Mouse (Mus musculus) midbrain, embryonic 16.5 days (tissue): ENCODE data around the gene Olfr1395. TPM values are rescaled to one million over a fixed set of nuclear protein-coding genes. Genes with fewer than 3 reads are reported as not detected.

Experiments
- ATAC-seq: fragments of 200-750 bp; cut with Nextera tagmentation; 2 replicates; pipeline ENCODE4 v1.8.0; 2017; ENCODE audit warnings: moderate TSS enrichment
- H3K27ac ChIP-seq: fragments of 300-500 bp; sonication (generic); 2 replicates; pipeline ENCODE4 v1.5.1; 2014; ENCODE audit warnings: mild to moderate bottlenecking, low read length, mixed read lengths
- H3K27me3 ChIP-seq: fragments of 300-500 bp; sonication (generic); 2 replicates; pipeline ENCODE4 v1.6.1; 2014; ENCODE audit warnings: low read depth, low read length, mixed read lengths; ENCODE audit not compliant: control insufficient read depth, insufficient read depth
- H3K36me3 ChIP-seq: fragments of 300-500 bp; sonication (generic); 2 replicates; pipeline ENCODE4 v1.6.1; 2014; ENCODE audit warnings: mild to moderate bottlenecking, low read length, moderate library complexity, mixed read lengths; ENCODE audit not compliant: control insufficient read depth, insufficient read depth
- H3K4me1 ChIP-seq: fragments of 300-500 bp; sonication (generic); 2 replicates; pipeline ENCODE4 v1.6.1; 2014; ENCODE audit warnings: mild to moderate bottlenecking, low read length, mixed read lengths; ENCODE audit not compliant: control insufficient read depth, insufficient read depth
- H3K4me2 ChIP-seq: fragments of 300-500 bp; sonication (generic); 2 replicates; pipeline ENCODE4 v1.6.1; 2014; ENCODE audit warnings: mild to moderate bottlenecking, low read length, mixed read lengths
- H3K4me3 ChIP-seq: fragments of 300-500 bp; sonication (generic); 2 replicates; pipeline ENCODE4 v1.5.1; 2014; ENCODE audit warnings: low read depth, mild to moderate bottlenecking, low read length, moderate library complexity, mixed read lengths
- H3K9ac ChIP-seq: fragments of 300-500 bp; sonication (generic); 2 replicates; pipeline ENCODE4 v1.6.1; 2014; ENCODE audit warnings: low read depth, low read length, mixed read lengths
- H3K9me3 ChIP-seq: fragments of 300-500 bp; sonication (generic); replicated peaks from 2 replicates; pipeline ENCODE4 v1.6.1; 2014; ENCODE audit warnings: mild to moderate bottlenecking, low read length, mixed read lengths; ENCODE audit not compliant: control insufficient read depth, poor library complexity, severe bottlenecking
- WGBS: fragments of 180-500 bp; shearing (Covaris S2); extraction: QIAGEN DNeasy Blood & Tissue Kit; methylation state at CpG from one replicate; pipeline ENCODE4 v1.1.7; 2014; 5-methylcytosine and 5-hydroxymethylcytosine counted together
- polyA plus RNA-seq: library from polyadenylated mRNA; unstranded; fragments of >200 nt; fragmentation: Nextera tagmentation; extraction: Ambion mirVana; gene quantifications from 2 replicates; pipeline ENCODE4 v1.2.1, GENCODE M21; 2015

The Olfr1395 gene
- polyA plus RNA-seq, 1 experiment from 2014 or later: not detected

DNA sequence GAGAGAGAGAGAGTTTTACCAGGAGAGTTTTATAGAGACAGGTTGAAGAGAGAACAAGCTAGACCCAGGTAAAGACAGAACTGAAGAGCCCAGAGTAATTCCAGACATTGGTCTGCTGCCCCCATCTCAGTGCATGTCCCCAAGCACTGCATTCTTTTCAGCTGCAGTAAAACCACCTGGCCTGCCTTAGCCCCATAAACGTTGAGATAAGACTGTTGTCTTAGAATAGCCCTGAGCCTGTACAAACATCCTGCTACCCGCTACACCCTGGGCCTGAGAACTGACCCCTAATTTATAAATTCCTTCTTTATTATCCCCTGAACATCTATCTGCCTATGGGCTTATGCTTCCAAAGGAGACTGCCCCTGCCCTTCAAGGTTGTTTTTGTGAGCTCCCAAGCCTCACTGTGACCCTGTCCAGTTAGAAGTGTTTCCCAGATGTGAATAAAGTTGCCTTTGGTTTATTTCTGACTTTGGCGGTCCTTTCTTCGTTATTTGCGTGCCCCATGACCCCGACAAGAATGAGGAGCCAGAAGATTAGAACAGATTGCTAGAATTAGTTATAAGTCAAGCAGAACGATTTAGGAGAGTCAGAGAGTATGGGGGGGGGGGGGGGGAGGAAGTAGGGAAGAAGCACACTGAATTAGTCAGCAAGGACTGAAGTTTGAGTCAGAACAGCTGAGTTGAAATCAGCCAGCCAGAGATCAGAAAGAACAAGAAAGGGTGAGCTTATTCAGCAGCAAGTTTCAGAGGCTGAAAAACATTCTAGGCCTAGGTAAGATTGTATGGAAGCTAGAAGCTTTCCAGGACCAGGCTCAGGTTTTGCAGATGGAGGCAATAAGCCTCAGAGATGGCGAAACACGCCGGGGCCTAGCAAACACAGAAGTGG is 34.2 kb upstream of the Olfr1395 start:
- H3K4me3 ChIP-seq: no peak overlapping the region
- ATAC-seq: no peak

DNA sequence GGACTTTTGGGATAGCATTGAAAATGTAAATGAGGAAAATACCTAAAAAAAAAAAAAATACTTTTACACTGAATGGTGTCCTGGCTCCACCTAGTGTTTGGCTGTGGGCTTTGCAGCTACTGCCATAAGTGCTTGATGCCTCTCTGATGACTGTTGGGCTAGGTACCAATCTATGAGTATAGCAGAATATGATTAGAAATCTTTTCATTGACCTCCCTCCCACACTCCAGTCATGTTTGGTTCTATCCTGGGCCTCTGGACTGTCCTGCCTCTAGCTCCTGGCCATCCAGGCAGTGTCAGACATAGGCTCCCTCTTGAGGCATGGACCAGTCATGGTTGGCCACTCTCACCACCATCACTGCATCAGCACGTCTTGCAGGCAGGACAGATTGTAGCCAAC is 33.2 kb upstream of the Olfr1395 start:
- H3K36me3 ChIP-seq: no peaks in the 10 kb centered on the region
- H3K4me3 ChIP-seq: no peak overlapping the region
- no peaks in the 10 kb centered on the region for H3K4me1 ChIP-seq
- no peaks in the 10 kb centered on the region for H3K9me3 ChIP-seq
- no peak overlapping the region for H3K27ac ChIP-seq
- no peak overlapping the region for H3K9ac ChIP-seq
- no peak overlapping the region for H3K4me2 ChIP-seq
- ATAC-seq: no peak
- 53% methylated on average over 1 of the region's 1 CpGs for WGBS
- H3K27me3 ChIP-seq: no peaks in the 10 kb centered on the region

More for the DNA sequence above, 34.2 kb upstream of the Olfr1395 start:
- no peak overlapping the region for H3K27ac ChIP-seq
- no peaks in the 10 kb centered on the region for H3K4me1 ChIP-seq
- no peaks in the 10 kb centered on the region for H3K9me3 ChIP-seq
- no peaks in the 10 kb centered on the region for H3K36me3 ChIP-seq
- WGBS: 67% methylated on average over 10 of the region's 10 CpGs
- H3K27me3 ChIP-seq: no peaks in the 10 kb centered on the region
- no peak overlapping the region for H3K4me2 ChIP-seq
- H3K9ac ChIP-seq: no peak overlapping the region

DNA sequence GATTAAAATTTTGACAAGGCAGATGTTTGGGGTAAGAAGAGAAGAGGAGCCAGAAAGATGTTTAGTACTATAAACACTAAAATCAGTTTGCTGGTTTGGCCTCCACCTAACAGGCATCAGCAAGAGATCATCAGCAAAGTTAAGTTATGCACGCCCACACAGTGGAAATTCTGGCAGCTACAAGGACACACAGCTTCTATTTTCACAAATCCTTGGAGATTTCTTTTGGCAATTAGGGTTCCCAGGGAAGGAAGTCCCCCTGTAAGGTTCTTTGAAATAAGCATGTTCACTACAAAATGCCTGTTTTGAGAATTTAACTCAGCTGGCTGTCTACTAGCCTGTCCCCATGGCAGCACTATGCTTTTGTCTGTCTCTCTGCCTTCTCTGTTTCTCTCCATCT is 31.1 kb upstream of the Olfr1395 start:
- Histone ChIP-seq H3K4me3 (no peak overlapping the region), H3K9ac (no peak overlapping the region), H3K27ac (no peak overlapping the region), H3K4me1 (no peaks in the 10 kb centered on the region), H3K27me3 (no peaks in the 10 kb centered on the region), H3K4me2 (no peak overlapping the region), H3K9me3 (no peaks in the 10 kb centered on the region), H3K36me3 (no peaks in the 10 kb centered on the region)
- WGBS: 74% methylated on average over 1 of the region's 1 CpGs
- ATAC-seq: no peak

DNA sequence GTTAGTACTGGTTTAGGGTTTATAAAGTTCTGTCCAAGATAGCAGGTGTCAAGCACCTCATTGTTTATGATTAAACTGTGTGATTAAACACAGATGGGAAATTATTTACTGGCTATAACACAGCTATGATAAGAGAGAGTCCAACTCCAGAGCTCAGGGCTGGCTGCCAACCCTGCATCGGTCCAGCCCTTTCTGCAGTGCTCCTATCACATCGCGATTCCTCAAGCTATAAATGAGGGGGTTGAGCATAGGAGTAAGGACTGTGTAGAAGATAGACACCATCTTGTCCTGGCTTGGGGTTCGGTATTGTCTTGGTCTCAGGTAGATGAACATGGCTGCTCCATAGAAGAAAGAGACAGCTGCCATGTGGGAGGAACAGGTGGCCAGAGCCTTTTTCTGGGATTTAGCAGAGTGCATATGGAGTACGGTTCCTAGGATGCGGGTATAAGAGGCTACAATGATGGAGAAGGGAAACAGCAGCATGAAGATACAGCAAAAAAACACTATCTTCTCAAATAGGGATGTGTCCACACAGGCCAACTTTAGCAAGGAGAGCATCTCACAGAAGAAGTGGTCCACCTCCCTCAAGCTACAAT is 29.4 kb upstream of the Olfr1395 start:
- 93% methylated on average over 6 of the region's 6 CpGs for WGBS
- no peak for ATAC-seq
- Histone ChIP-seq H3K4me1 (no peaks in the 10 kb centered on the region), H3K36me3 (no peaks in the 10 kb centered on the region), H3K4me3 (no peak overlapping the region), H3K27ac (no peak overlapping the region), H3K9ac (no peak overlapping the region), H3K9me3 (no peaks in the 10 kb centered on the region), H3K27me3 (no peaks in the 10 kb centered on the region), H3K4me2 (no peak overlapping the region)

DNA sequence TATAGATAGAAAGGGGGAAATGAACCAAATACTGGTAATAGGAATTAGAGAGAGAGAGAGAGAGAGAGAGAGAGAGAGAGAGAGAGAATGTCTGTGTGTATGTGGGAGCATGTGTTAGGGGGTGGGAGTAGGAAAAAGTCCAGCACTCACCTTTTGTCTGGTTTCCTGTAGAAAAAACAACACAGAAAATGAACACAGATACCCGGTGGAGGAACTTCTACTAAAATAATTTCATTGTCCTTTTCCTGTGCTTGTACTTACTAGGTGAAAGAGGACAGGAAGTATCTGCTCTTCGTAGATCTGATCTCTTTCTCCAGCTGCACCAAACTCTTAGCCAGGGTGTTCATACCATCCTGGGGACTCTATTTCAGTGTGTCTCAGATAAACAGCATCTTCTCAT is 27.9 kb upstream of the Olfr1395 start:
- 90% methylated on average over 2 of the region's 2 CpGs for WGBS
- no peaks in the 10 kb centered on the region for H3K4me1 ChIP-seq
- no peak overlapping the region for H3K4me3 ChIP-seq
- H3K9me3 ChIP-seq: no peaks in the 10 kb centered on the region
- H3K9ac ChIP-seq: no peak overlapping the region
- no peak overlapping the region for H3K4me2 ChIP-seq
- no peak for ATAC-seq
- no peaks in the 10 kb centered on the region for H3K36me3 ChIP-seq
- no peak overlapping the region for H3K27ac ChIP-seq
- no peaks in the 10 kb centered on the region for H3K27me3 ChIP-seq

DNA sequence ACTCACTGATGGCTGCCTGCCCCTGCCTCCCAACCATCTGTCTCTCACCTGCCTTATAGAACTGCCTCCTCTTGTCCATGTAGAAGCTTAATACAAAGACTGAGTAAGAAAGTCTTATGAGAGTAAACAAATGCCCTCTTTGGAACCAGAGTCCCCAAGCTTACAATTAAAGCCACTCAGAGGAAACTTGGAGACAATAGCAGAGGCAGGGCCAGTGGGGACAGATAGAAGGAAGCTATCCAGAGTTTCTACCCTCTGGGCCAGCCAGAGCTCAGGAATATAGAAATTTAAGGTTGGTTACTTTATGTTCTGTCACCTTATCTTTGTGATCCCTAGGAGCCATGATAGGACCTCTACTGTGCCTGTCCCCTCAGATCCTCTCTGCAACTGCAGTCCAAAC is 27.3 kb upstream of the Olfr1395 start, which contains the start of gene Olfr1396:
Gene Olfr1396 (minus strand): TSS at position 101 of the 400 bp plus-strand sequence.
- H3K9me3 ChIP-seq: no peaks in the 10 kb centered on the region
- no peaks in the 10 kb centered on the region for H3K27me3 ChIP-seq
- H3K4me3 ChIP-seq: no peak within 1 kb of the TSS
- H3K9ac ChIP-seq: no peak within 1 kb of the TSS
- no peaks in the 10 kb centered on the region for H3K36me3 ChIP-seq
- H3K27ac ChIP-seq: no peak within 1 kb of the TSS
- H3K4me1 ChIP-seq: no peaks in the 10 kb centered on the region
- no peak within 1 kb of the TSS for H3K4me2 ChIP-seq
- no peak for ATAC-seq

DNA sequence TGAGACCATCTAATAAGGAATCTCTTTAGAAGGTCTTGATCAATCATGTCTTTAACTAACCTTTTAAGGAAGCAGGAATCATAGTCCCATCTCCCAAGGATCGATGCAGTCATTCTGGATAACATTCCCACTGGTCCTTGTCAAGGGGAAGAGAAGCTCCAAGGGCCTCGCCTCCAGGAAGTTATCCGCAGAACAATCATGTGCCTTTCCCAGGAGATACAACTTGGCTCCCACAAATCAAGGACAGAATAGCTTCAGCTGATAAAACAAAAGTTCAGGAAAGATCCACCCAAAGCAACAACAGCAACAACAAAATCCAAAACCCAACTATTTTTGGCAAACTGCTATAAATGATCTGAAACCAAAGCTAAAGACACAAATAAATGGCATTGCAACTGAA is 22.4 kb upstream of the Olfr1395 start:
- no peaks in the 10 kb centered on the region for H3K27me3 ChIP-seq
- 90% methylated on average over 3 of the region's 3 CpGs for WGBS
- ATAC-seq: no peak

DNA sequence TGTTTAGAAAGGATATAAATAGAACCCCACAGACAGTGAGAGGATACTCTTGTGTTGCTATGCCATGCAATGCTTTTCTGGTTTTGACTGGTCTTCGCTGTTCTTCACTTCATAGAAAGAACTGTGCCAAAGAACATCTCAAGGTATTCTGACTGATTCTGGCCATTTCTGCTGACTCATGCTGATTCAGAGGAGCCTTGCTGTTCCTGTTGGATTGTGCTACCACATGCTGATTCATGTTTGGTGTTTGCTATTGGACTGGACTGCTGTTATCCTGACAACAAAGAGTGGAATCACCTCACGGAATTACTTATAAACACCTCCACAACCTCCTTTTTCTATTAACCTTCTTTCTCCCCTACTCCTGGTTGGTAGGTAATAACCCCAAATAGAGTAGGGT is 17.9 kb upstream of the Olfr1395 start:
- H3K4me2 ChIP-seq: no peak overlapping the region
- H3K36me3 ChIP-seq: no peaks in the 10 kb centered on the region
- no peak overlapping the region for H3K4me3 ChIP-seq
- no peak for ATAC-seq
- no peaks in the 10 kb centered on the region for H3K9me3 ChIP-seq
- H3K27ac ChIP-seq: no peak overlapping the region
- 84% methylated on average over 2 of the region's 2 CpGs for WGBS
- no peak overlapping the region for H3K9ac ChIP-seq
- H3K27me3 ChIP-seq: no peaks in the 10 kb centered on the region
- no peaks in the 10 kb centered on the region for H3K4me1 ChIP-seq

More for the DNA sequence above, 22.4 kb upstream of the Olfr1395 start:
- Histone ChIP-seq H3K4me2 (no peak overlapping the region), H3K27ac (no peak overlapping the region), H3K9ac (no peak overlapping the region), H3K36me3 (no peaks in the 10 kb centered on the region), H3K4me1 (no peaks in the 10 kb centered on the region), H3K9me3 (no peaks in the 10 kb centered on the region), H3K4me3 (no peak overlapping the region)

DNA sequence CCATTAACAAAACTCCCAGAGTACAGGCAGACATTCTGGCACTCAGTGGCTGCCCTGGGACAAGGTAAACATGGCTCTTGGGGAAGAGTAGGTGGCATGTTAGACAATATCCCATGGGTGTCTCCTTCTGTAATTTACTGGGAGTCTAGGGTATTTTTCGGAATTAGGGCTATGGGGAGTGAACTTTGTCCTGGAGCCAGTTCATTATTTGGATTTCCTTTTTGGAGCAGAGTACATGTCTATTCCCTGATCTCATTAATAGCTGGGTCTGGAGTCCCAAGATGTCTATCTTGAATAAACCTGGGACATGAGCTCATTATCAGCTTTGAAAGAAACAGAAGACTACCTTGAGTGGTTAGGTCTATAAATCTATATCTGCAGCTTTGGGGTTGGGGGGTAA is 12.0 kb downstream of the Olfr1395 start, which contains the start of gene Olfr1394:
Gene Olfr1394 (plus strand): TSS at position 301 of the 400 bp plus-strand sequence.
- no peak for ATAC-seq
- H3K27me3 ChIP-seq: no peaks in the 10 kb centered on the region
- no peak within 1 kb of the TSS for H3K4me3 ChIP-seq
- H3K4me1 ChIP-seq: no peaks in the 10 kb centered on the region
- WGBS: 83% methylated on average over 1 of the region's 1 CpGs
- no peak within 1 kb of the TSS for H3K9ac ChIP-seq
- no peaks in the 10 kb centered on the region for H3K36me3 ChIP-seq
- H3K9me3 ChIP-seq: no peaks in the 10 kb centered on the region
- H3K27ac ChIP-seq: no peak within 1 kb of the TSS
- H3K4me2 ChIP-seq: no peak within 1 kb of the TSS
